27 mouse cellular contexts compared by ENCODE assay signal in the genomic region with DNA sequence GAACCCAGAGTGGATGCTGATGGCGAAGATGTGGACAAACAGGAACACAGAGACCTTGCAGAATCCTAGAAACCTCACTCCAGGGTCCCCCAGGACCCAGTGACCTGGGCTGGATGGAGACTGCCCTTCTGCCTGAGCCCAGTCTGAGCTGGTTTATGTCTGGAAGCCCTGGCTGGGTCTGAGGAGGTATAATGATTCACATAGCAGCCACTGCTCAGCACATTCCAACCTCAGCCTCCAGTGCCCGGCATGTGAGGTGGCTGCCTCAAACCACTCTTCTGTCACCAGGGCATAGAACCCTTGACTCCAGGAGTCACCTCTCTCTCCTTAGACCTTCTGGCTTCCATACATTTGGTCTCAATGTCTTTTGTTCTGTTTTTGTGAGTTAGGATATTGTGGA. TPM values are rescaled to one million over a fixed set of nuclear protein-coding genes. Genes with fewer than 3 reads are reported as not detected.
DNase-seq lines count a peak whose midpoint lies in the region; ATAC-seq and TF ChIP-seq lines count a peak whose summit lies in the region.
"Had no signal": no experiment of that assay in that cellular context is flagged by ENCODE, and none has a peak within 500 bp of the region (broad histone marks: within the 10 kb centered on the region; RNA-seq: fewer than 3 reads in every experiment).

No protein-coding gene starts in this region.

- 0 out of 2 replicates have a peak overlapping the region, but pooled peaks have one; percentile 22 for H3K27ac ChIP-seq in embryonic facial prominence, embryonic 13.5 days
- 0 out of 2 replicates have a peak overlapping the region, but pooled peaks have one; percentile 32 for H3K27ac ChIP-seq in kidney, embryonic 14.5 days (ENCODE audit: low read depth, low read length)
- H3K27ac ChIP-seq: hindbrain, embryonic 15.5 days; midbrain, embryonic 13.5 days had no signal

- WGBS in embryonic facial prominence, embryonic 13.5 days, result 75% methylated on average over 2 of the region's 2 CpGs
- 66% methylated on average over 2 of the region's 2 CpGs for WGBS in kidney, embryonic 14.5 days

- H3K36me3 ChIP-seq in embryonic facial prominence, embryonic 13.5 days, result no peaks in the 10 kb centered on the region
- H3K36me3 ChIP-seq in kidney, embryonic 14.5 days (ENCODE audit: control insufficient read depth, insufficient read depth, low read length), result no peaks in the 10 kb centered on the region
- H3K36me3 ChIP-seq: hindbrain, embryonic 15.5 days; midbrain, embryonic 13.5 days had no signal

- no peak overlapping the region for H3K9ac ChIP-seq in embryonic facial prominence, embryonic 13.5 days
- H3K9ac ChIP-seq in kidney, embryonic 14.5 days (ENCODE audit: low read depth, low read length), result no peak overlapping the region
- H3K9ac ChIP-seq: hindbrain, embryonic 15.5 days; midbrain, embryonic 13.5 days had no signal

- no peak for DNase-seq in Patski (ENCODE audit: low read depth, low spot score)
- DNase-seq in kidney, postnatal 25 days, result peak; percentile 75 to 92
- DNase-seq in Muller cell, postnatal 12 days (ENCODE audit: inconsistent ontology term), result no peak
- no peak for DNase-seq in left cerebral cortex, adult 9 months (ENCODE audit: low spot score in 2 of 2)
- no peak for DNase-seq in urinary bladder, postnatal 36 days (ENCODE audit: low spot score in 2 of 2)
- no peak for DNase-seq in right cerebral cortex, postnatal 10 days (ENCODE audit: low spot score in 2 of 2)
- DNase-seq: adrenal gland, postnatal 10 days; B cell, adult 2 months; cerebellum, adult 9-10 months; gastrocnemius, postnatal 36 days; lung, adult 18-20 months; lung, postnatal 14 days; right cerebral cortex, postnatal 25 days; spleen, adult 18-20 months had no signal

- POLR2A ChIA-PET in Patski (lab: Charles Lee), result interaction anchor here (1.2 to 1.5 kb wide), 2 partner anchors 24 to 132 kb away, joined by 3 to 4 read pairs; partner anchors contain the start of genes Als2cl and Tmie

- no peak overlapping the region for H3K4me3 ChIP-seq in embryonic facial prominence, embryonic 13.5 days
- H3K4me3 ChIP-seq in kidney, embryonic 14.5 days (ENCODE audit: low read length), result no peak overlapping the region
- H3K4me3 ChIP-seq: hindbrain, embryonic 15.5 days; midbrain, embryonic 13.5 days had no signal

- peaks cover 57% of the 10 kb centered on the region for H3K4me1 ChIP-seq in embryonic facial prominence, embryonic 13.5 days
- H3K4me1 ChIP-seq in kidney, embryonic 14.5 days (ENCODE audit: control insufficient read depth, insufficient read depth, low read length), result peaks cover 58% of the 10 kb centered on the region

- in situ Hi-C loops in Patski (cut with MboI; ENCODE audit: low pct_unique_long_range_greater_than_20kb), result no loop called here

- H3K27me3 ChIP-seq in Patski, result no peaks in the 10 kb centered on the region
- H3K27me3 ChIP-seq in embryonic facial prominence, embryonic 13.5 days, result peaks cover 23% of the 10 kb centered on the region
- peaks cover 7% of the 10 kb centered on the region; the same call in 1 of the 2 replicates for H3K27me3 ChIP-seq in kidney, embryonic 14.5 days (ENCODE audit: control insufficient read depth, insufficient read depth, low read length)

- ATAC-seq in Patski, result peak; percentile 53
- no peak for ATAC-seq in embryonic facial prominence, embryonic 13.5 days (ENCODE audit: insufficient number of reproducible peaks, insufficient read depth, low FRiP score, low TSS enrichment, low read depth)
- ATAC-seq in kidney, embryonic 14.5 days (ENCODE audit: low FRiP score, low TSS enrichment), result no peak
- ATAC-seq: midbrain, embryonic 13.5 days had no signal

- CTCF ChIA-PET in Patski (lab: Charles Lee), result interaction anchor here (1.5 to 1.8 kb wide), 3 partner anchors 11 to 31 kb away, joined by 5 to 6 read pairs (median 5); no protein-coding TSS in a partner anchor

- no peaks in the 10 kb centered on the region for H3K9me3 ChIP-seq in embryonic facial prominence, embryonic 13.5 days
- H3K9me3 ChIP-seq in kidney, embryonic 14.5 days (ENCODE audit: control insufficient read depth, low read length), result no peaks in the 10 kb centered on the region
- H3K9me3 ChIP-seq: hindbrain, embryonic 15.5 days; midbrain, embryonic 13.5 days had no signal

- TF ChIP-seq CTCF in Patski (IDR thresholded peaks at IDR 0.05), result no peak

- no peak overlapping the region for H3K4me2 ChIP-seq in embryonic facial prominence, embryonic 13.5 days
- no peak overlapping the region for H3K4me2 ChIP-seq in kidney, embryonic 14.5 days (replicated peaks; ENCODE audit: low read depth, low read length)
- H3K4me2 ChIP-seq: hindbrain, embryonic 15.5 days; liver, embryonic 11.5 days; midbrain, embryonic 13.5 days had no signal

RNA-seq across cellular contexts. Expression of gene Pth1r, which starts 1.5 kb away (rescaled TPM):
- polyA plus RNA-seq in Patski (2021), result 9.9 TPM
- polyA plus RNA-seq in embryonic facial prominence, embryonic 13.5 days (2015; fragmentation: Nextera tagmentation; extraction: Ambion mirVana), result 138 and 165 TPM in 2 replicates
- 27.3 and 40.9 TPM in 2 replicates for polyA plus RNA-seq in kidney, embryonic 14.5 days (2014; fragmentation: Nextera tagmentation; extraction: Ambion mirVana)

RNA-seq across cellular contexts. Expression of gene Myl3, which starts 6.8 kb away (rescaled TPM):
- polyA plus RNA-seq in Patski (2021), result 0.19 TPM
- polyA plus RNA-seq in embryonic facial prominence, embryonic 13.5 days (2015; fragmentation: Nextera tagmentation; extraction: Ambion mirVana), result 1.6 and 12.3 TPM in 2 replicates
- 0.96 and 1.4 TPM in 2 replicates for polyA plus RNA-seq in kidney, embryonic 14.5 days (2014; fragmentation: Nextera tagmentation; extraction: Ambion mirVana)
- polyA plus RNA-seq: forebrain, embryonic 11.5 days; midbrain, embryonic 13.5 days; urinary bladder, adult 2 months had no signal

RNA-seq across cellular contexts. Expression of gene Prss42, which starts 49.5 kb away (rescaled TPM):
- not detected for polyA plus RNA-seq in Patski (2021)
- not detected in 2 replicates for polyA plus RNA-seq in embryonic facial prominence, embryonic 13.5 days (2015; fragmentation: Nextera tagmentation; extraction: Ambion mirVana)
- not detected in 2 replicates for polyA plus RNA-seq in kidney, embryonic 14.5 days (2014; fragmentation: Nextera tagmentation; extraction: Ambion mirVana)
- polyA plus RNA-seq: brain, embryonic 14.5 days; embryonic facial prominence, embryonic 11.5 days; forebrain, embryonic 11.5 days; heart, embryonic 16.5 days; hindbrain, embryonic 15.5 days; intestine, embryonic 14.5 days; liver, embryonic 11.5 days; midbrain, embryonic 13.5 days; neural tube, embryonic 11.5 days; thymus, postnatal 0 days; urinary bladder, adult 2 months had no signal

Comparison
In these comparisons a context has a peak if more than half of its experiments do, and no peak if none do; other contexts are left out.
1. DNase-seq: peak in kidney, postnatal 25 days (2 of 2); none in Patski (single experiment), Muller cell, postnatal 12 days (single experiment), left cerebral cortex, adult 9 months (0 of 2), urinary bladder, postnatal 36 days (0 of 2) and right cerebral cortex, postnatal 10 days (0 of 2).